Mouse (Mus musculus) heart, adult 2 months (tissue): Measurements from ENCODE around the gene Chid1. TPM values are rescaled to one million over a fixed set of nuclear protein-coding genes. Genes with fewer than 3 reads are reported as not detected.

Experiments
- DNase-seq, 2 experiments: peaks; one replicate each; pipeline ENCODE4 v3.0.0; 2021
- H3K27ac ChIP-seq: fragments of 200-600 bp; 2 replicates; pipeline ENCODE4 v1.8.1; 2022
- H3K27me3 ChIP-seq: fragments of 200-500 bp; 2 replicates; pipeline ENCODE4 v1.6.1; 2012; ENCODE audit warnings: mild to moderate bottlenecking, low read length, inconsistent platforms, mixed read lengths; ENCODE audit not compliant: control insufficient read depth, insufficient read depth
- H3K36me3 ChIP-seq: fragments of 200-500 bp; 2 replicates; pipeline ENCODE4 v1.6.1; 2012; ENCODE audit warnings: low read length, inconsistent platforms; ENCODE audit not compliant: control insufficient read depth, insufficient read depth
- H3K4me1 ChIP-seq: fragments of 200-500 bp; 2 replicates; pipeline ENCODE4 v1.6.1; 2011; ENCODE audit warnings: low read length; ENCODE audit not compliant: control insufficient read depth, insufficient read depth
- H3K4me3 ChIP-seq: fragments of 200-600 bp; 2 replicates; pipeline ENCODE4 v1.8.1; 2022
- H3K79me2 ChIP-seq: fragments of 200-500 bp; replicated peaks from 2 replicates; pipeline ENCODE4 v1.6.1; 2012; ENCODE audit warnings: mild to moderate bottlenecking, inconsistent platforms, low read length, moderate library complexity, mixed read lengths; ENCODE audit not compliant: control insufficient read depth, insufficient read depth
- H3K9ac ChIP-seq: fragments of 200-500 bp; 2 replicates; pipeline ENCODE4 v1.6.1; 2012; ENCODE audit warnings: low read depth, mild to moderate bottlenecking, control low read depth, inconsistent platforms, low read length, mixed read lengths
- CTCF ChIP-seq: fragments of 200-600 bp; IDR thresholded peaks from 2 replicates; pipeline ENCODE4 v1.8.1; 2022; ENCODE audit warnings: antibody characterized with exemption, mild to moderate bottlenecking, moderate library complexity
- EP300 ChIP-seq: fragments of 200-500 bp; IDR thresholded peaks from 2 replicates; pipeline ENCODE4 v1.6.1; 2011; ENCODE audit warnings: low read depth, low read length, control low read depth; ENCODE audit not compliant: insufficient read depth
- POLR2A ChIP-seq: fragments of 200-500 bp; IDR thresholded peaks from 2 replicates; pipeline ENCODE4 v1.6.1; 2011; ENCODE audit warnings: mild to moderate bottlenecking, low read depth, low read length, control low read depth; ENCODE audit not compliant: insufficient read depth
- WGBS: fragments of 180-500 bp; shearing (Covaris S2); methylation state at CpG from one replicate; pipeline ENCODE4 v1.1.7; 2018; 5-methylcytosine and 5-hydroxymethylcytosine counted together
- intact Hi-C: fragments of 180-260 bp; cut with DNase I; formaldehyde crosslinking; loops from one replicate; pipeline ENCODE4 v1.15.1; 2025
- polyA plus RNA-seq: library from polyadenylated mRNA; depleted of rRNA; stranded (reverse); fragments of >200 nt; gene quantifications from 2 replicates; pipeline ENCODE4 v1.2.3, GENCODE M21; 2012
- total RNA-seq, 2 experiments: library from RNA; stranded (reverse); gene quantifications; 2 replicates each; pipeline ENCODE4 v1.2.3; 2021

Chid1 gene
- total and polyA plus RNA-seq, 3 experiments: 20.2 to 52.7 (median 45.9) TPM

DNA sequence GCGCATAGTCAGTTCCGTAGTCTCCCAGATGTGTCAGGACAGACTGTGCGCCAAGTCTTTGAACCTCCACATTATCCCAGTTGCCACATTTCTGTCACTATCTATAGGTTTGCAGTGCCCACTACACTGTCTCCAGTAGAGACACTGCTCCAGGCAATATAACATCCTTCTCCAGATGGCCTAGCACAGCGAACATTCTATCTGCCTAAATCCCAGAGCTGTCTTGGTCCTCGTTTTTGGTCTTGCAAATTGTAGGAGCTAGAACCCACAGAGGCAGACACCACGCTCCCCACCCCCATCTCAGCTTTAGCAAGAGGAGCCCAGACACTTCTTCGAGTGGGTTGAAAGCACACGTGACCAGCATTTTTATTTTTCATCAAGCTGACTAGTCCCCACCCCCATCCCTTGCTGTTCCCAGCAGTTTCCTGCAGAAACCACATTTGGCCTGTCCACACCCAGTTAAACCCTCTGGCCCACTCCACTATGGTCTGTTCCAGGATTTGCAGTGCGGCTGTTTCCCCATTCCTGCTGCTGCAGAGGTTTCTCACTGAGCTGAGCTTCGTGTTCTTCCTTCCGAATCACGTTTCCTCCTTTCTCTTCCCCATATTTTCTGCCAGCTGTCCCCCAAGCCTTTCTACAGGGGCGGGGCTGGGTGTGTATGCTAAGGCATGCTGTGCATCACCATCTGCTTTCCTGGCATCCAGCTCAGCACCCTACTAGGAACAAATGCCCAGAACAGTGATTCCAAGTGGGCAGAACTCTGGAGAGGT lies 840 bp upstream of the Chid1 start:
- Histone ChIP-seq H3K4me3 (peak overlapping the region; percentile 85), H3K4me1 (peaks cover 10% of the 10 kb centered on the region), H3K27ac (peak overlapping the region; percentile 69), H3K27me3 (no peaks in the 10 kb centered on the region), H3K9ac (peak overlapping the region; percentile 60), H3K79me2 (no peaks in the 10 kb centered on the region), H3K36me3 (no peaks in the 10 kb centered on the region)
- WGBS: 41% methylated on average over 13 of the region's 13 CpGs
- intact Hi-C loops: loop anchor here (1.0 kb wide), 1 partner anchor 21 kb away; no protein-coding TSS in a partner anchor
- DNase-seq: peak; percentile 62 to 83
- TF ChIP-seq POLR2A: peak; percentile 45; the same call in 1 of the 2 replicates
- no peak for TF ChIP-seq CTCF
- TF ChIP-seq EP300: peak; percentile 63

DNA sequence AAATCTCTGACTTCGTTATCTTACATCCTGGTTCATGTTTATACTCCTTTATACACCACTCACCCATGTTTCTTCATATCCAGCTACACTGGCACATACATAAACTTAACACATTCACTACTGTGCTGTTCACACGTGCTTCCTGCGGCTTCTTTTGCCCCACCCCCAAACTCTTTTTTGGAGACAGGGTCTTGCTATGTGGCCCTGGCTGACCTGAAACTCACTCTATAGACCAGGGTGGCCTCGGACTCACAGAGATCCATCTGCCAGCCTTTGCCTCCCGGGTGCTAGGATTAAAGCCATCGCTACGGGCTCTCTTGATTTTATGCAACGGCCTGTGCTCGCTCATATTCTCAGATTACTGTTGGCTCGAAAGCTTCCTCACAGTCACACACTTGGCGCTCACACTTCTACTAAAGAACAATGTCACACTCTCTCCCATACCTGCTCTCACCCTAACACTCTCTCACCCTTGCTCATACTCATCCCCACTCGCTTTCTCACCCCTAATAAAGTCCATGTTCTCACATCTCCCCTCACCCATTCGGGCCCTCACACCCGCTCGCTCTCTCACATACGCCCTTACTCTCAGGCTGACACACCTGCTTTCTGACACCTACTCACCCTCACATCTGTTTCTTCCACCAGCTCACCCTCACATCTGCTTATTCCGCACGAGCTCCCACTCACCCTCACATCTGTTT lies 653 bp downstream of the Chid1 start:
- peak overlapping the region; percentile 85 for H3K4me3 ChIP-seq
- peak in 1 of 2 experiments; percentile 29 for DNase-seq
- H3K27me3 ChIP-seq: no peaks in the 10 kb centered on the region
- no peaks in the 10 kb centered on the region for H3K36me3 ChIP-seq
- 7% methylated on average over 18 of the region's 18 CpGs for WGBS
- peak overlapping the region; percentile 83 for H3K9ac ChIP-seq
- H3K27ac ChIP-seq: peak overlapping the region; percentile 86
- intact Hi-C loops: loop anchor here (5.0 kb wide), 1 partner anchor 73 kb away; no protein-coding TSS in a partner anchor
- no peaks in the 10 kb centered on the region for H3K79me2 ChIP-seq
- H3K4me1 ChIP-seq: peaks cover 10% of the 10 kb centered on the region
- TF ChIP-seq POLR2A (no peak), CTCF (no peak), EP300 (no peak)

DNA sequence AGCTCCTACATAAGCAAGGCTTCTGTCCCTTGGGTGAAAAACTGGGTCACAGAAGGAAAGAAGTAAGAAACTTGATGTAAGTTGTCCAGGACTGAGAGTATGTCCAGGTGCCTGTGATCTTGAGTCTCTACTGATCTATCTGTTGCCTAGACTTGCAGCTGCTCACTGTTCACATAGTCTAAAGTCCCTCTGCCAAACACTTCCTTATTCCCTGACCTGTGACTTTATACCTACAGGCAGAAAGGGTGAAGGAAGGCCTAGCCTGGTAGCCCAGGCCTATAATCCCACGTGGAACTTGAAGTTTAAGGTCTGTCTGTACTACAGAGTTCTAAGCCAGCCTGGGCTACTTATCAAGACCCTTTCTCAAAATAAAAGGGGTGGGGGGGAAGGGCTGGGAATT lies 4.1 kb downstream of the Chid1 start:
- no peak overlapping the region for H3K4me3 ChIP-seq
- WGBS: 73% methylated on average over 1 of the region's 1 CpGs
- intact Hi-C loops: loop anchor here (5.0 kb wide), 1 partner anchor 77 kb away; no protein-coding TSS in a partner anchor

DNA sequence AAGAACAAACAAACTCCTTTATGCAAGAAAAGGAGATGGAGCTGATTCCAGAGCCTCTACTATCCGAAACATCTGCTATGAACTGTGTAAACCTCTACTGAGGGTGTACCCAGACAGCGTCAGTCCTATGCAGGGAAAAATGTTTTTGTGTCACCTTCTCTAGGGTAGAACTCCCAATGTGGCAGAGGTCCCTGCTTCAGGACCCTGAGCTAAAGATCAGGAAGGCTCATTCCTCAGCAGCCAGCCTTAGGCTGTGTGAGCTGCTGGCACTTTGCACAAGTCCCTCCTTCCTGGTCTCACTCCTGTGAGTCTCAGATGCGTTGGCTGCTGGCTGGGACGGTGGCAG lies 14.1 kb downstream of the Chid1 start:
- Histone ChIP-seq H3K4me1 (no peaks in the 10 kb centered on the region), H3K79me2 (no peaks in the 10 kb centered on the region), H3K27me3 (no peaks in the 10 kb centered on the region), H3K27ac (no peak overlapping the region), H3K36me3 (no peaks in the 10 kb centered on the region), H3K9ac (no peak overlapping the region), H3K4me3 (no peak overlapping the region)
- TF ChIP-seq EP300 (no peak), POLR2A (no peak), CTCF (no peak)
- WGBS: 88% methylated on average over 4 of the region's 4 CpGs
- intact Hi-C loops: loop anchor here (1.0 to 5.0 kb wide), 4 partner anchors 44 to 137 kb away; partner anchors contain the start of gene Taldo1
- DNase-seq: no peak

More for the DNA sequence above, 4.1 kb downstream of the Chid1 start:
- no peaks in the 10 kb centered on the region for H3K27me3 ChIP-seq
- DNase-seq: no peak
- TF ChIP-seq CTCF: no peak
- no peak for TF ChIP-seq POLR2A
- TF ChIP-seq EP300: no peak
- peaks cover 9% of the 10 kb centered on the region for H3K4me1 ChIP-seq
- H3K27ac ChIP-seq: no peak overlapping the region
- no peak overlapping the region for H3K9ac ChIP-seq
- H3K79me2 ChIP-seq: no peaks in the 10 kb centered on the region
- no peaks in the 10 kb centered on the region for H3K36me3 ChIP-seq

DNA sequence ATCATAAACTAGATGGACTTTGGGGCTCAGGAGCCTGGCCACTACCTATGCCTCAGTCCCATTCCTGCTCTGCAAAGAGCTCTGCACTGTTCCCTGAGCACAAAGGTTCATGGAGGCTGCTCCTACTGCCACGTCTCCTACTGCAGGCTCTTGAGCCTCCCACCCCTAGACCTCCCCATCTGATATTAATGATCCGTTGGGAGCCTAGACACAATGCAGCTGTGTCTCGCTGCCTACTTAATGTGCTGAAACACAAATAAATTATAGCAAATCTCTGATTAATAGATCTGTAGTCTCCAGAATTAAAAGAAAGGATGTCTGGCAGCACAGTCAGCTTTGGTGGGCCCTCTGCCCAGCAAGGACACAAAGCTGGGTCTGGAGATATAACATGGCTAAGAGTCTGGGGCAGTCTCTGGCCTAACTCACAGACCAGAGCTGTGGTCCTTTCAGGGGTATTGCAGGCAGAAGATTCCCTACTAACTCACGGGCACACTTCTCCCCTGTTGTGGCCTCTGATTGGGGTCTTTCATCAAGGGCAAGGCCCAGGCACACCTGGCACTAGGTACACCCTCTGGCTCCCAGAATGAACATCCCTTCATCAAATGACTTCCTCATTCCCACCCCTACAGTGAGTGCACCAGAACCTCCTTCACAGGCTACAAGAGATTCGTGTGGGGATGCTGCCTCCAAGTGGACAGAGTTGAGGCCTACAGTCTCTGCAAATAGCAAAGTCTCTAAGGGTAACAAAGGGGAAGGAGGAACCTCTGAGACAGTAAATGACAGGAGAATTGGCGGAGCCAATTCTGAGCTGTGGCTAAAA lies 14.7 kb downstream of the Chid1 start:
- peak; percentile 78 to 79 for DNase-seq

More for the DNA sequence above, 14.7 kb downstream of the Chid1 start:
- H3K27me3 ChIP-seq: no peaks in the 10 kb centered on the region
- no peak overlapping the region for H3K4me3 ChIP-seq
- H3K9ac ChIP-seq: no peak overlapping the region
- 59% methylated on average over 6 of the region's 6 CpGs for WGBS
- H3K4me1 ChIP-seq: no peaks in the 10 kb centered on the region
- H3K36me3 ChIP-seq: no peaks in the 10 kb centered on the region
- intact Hi-C loops: loop anchor here (1.0 to 5.0 kb wide), 4 partner anchors 44 to 137 kb away; partner anchors contain the start of gene Taldo1
- H3K79me2 ChIP-seq: no peaks in the 10 kb centered on the region
- TF ChIP-seq CTCF (peak; percentile 94), EP300 (peak; percentile 96), POLR2A (no peak)
- H3K27ac ChIP-seq: no peak overlapping the region
